Mouse (Mus musculus) CH12.LX (cell line): Measurements from ENCODE around the gene Tmeff2. TPM values are rescaled to one million over a fixed set of nuclear protein-coding genes. Genes with fewer than 3 reads are reported as not detected.

Experiments
- DNase-seq: peaks from one replicate; pipeline ENCODE4 v3.0.0-alpha.2; 2013; ENCODE audit errors: extremely low read depth
- H3K27ac ChIP-seq: 2 replicates; pipeline ENCODE4 v1.5.1; 2012; ENCODE audit warnings: low read depth, mild to moderate bottlenecking, control low read depth, moderate library complexity; ENCODE audit not compliant: insufficient read depth
- H3K27me3 ChIP-seq: replicated peaks from 2 replicates; pipeline ENCODE3; 2012; ENCODE audit warnings: inconsistent platforms
- H3K36me3 ChIP-seq, 2 experiments: replicated peaks in 1 of 2; 2 replicates each; pipeline versions ENCODE3 to v1.6.1; 2012; ENCODE audit warnings: inconsistent platforms in 1 of 2, low read length in 1 of 2, mild to moderate bottlenecking in 1 of 2, mixed read lengths in 1 of 2, moderate library complexity in 1 of 2; ENCODE audit not compliant: control insufficient read depth in 1 of 2, insufficient read depth in 1 of 2
- H3K4me1 ChIP-seq, 2 experiments: 2 replicates each; pipeline ENCODE4 v1.6.1; 2012; ENCODE audit warnings: inconsistent platforms in 1 of 2, moderate library complexity in 1 of 2; ENCODE audit not compliant: insufficient read depth in 2 of 2, control insufficient read depth in 1 of 2
- H3K4me2 ChIP-seq: 2 replicates; pipeline ENCODE4 v1.6.1; 2012; ENCODE audit warnings: low read depth, mild to moderate bottlenecking, control low read depth; ENCODE audit not compliant: poor library complexity, insufficient read depth, severe bottlenecking
- H3K4me3 ChIP-seq, 3 experiments: fragments of 150-350 bp in 1 of 3; sonication (generic) in 1 of 3; replicated peaks in 1 of 3; 2 replicates each; pipeline versions ENCODE3 to v1.5.1; 2011 to 2012; ENCODE audit warnings: low read depth in 2 of 3, low read length in 2 of 3, mild to moderate bottlenecking in 2 of 3, moderate library complexity in 2 of 3, control low read depth in 1 of 3, improper control_type of control experiment in 1 of 3, inconsistent platforms in 1 of 3, mixed read lengths in 1 of 3; ENCODE audit not compliant: poor library complexity in 1 of 3
- H3K79me2 ChIP-seq: replicated peaks from 2 replicates; pipeline ENCODE4 v1.6.1; 2012; ENCODE audit warnings: mild to moderate bottlenecking, moderate library complexity; ENCODE audit not compliant: control insufficient read depth, poor library complexity, insufficient read depth, severe bottlenecking; ENCODE audit errors: extremely low read depth
- H3K9ac ChIP-seq: 2 replicates; pipeline ENCODE4 v1.6.1; 2012; ENCODE audit warnings: low read depth, mild to moderate bottlenecking, control low read depth, moderate library complexity; ENCODE audit not compliant: insufficient read depth
- H3K9me3 ChIP-seq: replicated peaks from 2 replicates; pipeline ENCODE3; 2012; ENCODE audit warnings: low read length, inconsistent platforms, mixed read lengths
- BHLHE40 ChIP-seq: IDR thresholded peaks from 2 replicates; pipeline ENCODE4 v1.6.1; 2011; ENCODE audit warnings: mild to moderate bottlenecking, low read depth, low read length, improper control_type of control experiment
- CHD2 ChIP-seq: IDR thresholded peaks from 2 replicates; pipeline ENCODE4 v1.6.1; 2011; ENCODE audit warnings: low read length, improper control_type of control experiment
- E2F4 ChIP-seq: IDR thresholded peaks from 2 replicates; pipeline ENCODE4 v1.6.1; 2011; ENCODE audit warnings: low read depth, low read length, improper control_type of control experiment; ENCODE audit not compliant: insufficient replicate concordance
- EP300 ChIP-seq: IDR thresholded peaks from 2 replicates; pipeline ENCODE4 v1.6.1; 2011; ENCODE audit warnings: low read length, improper control_type of control experiment
- HCFC1 ChIP-seq: IDR thresholded peaks from 2 replicates; pipeline ENCODE4 v1.6.1; 2012; ENCODE audit warnings: low read depth, mild to moderate bottlenecking, inconsistent platforms, low read length, improper control_type of control experiment
- IRF4 ChIP-seq: IDR thresholded peaks from 2 replicates; pipeline ENCODE4 v1.6.1; 2014; ENCODE audit warnings: low read depth, mild to moderate bottlenecking, inconsistent platforms, low read length, improper control_type of control experiment
- KAT2A ChIP-seq: IDR thresholded peaks from 2 replicates; pipeline ENCODE4 v1.6.1; 2012; ENCODE audit warnings: low read length, improper control_type of control experiment, inconsistent platforms; ENCODE audit not compliant: insufficient replicate concordance
- MAX ChIP-seq: IDR thresholded peaks from 2 replicates; pipeline ENCODE4 v1.6.1; 2011; ENCODE audit warnings: low read length, improper control_type of control experiment
- MXI1 ChIP-seq: IDR thresholded peaks from 2 replicates; pipeline ENCODE4 v1.6.1; 2011; ENCODE audit warnings: mild to moderate bottlenecking, low read depth, low read length, improper control_type of control experiment
- NELFE ChIP-seq: IDR thresholded peaks from 2 replicates; pipeline ENCODE4 v1.6.1; 2011; ENCODE audit warnings: low read depth, low read length, improper control_type of control experiment
- PAX5 ChIP-seq: IDR thresholded peaks from 2 replicates; pipeline ENCODE4 v1.6.1; 2012; ENCODE audit warnings: low read length, inconsistent platforms, mixed read lengths
- POLR2A ChIP-seq: IDR thresholded peaks from 2 replicates; pipeline ENCODE4 v1.6.1; 2011; ENCODE audit warnings: low read depth, mild to moderate bottlenecking, improper control_type of control experiment, low read length
- SIN3A ChIP-seq: IDR thresholded peaks from 2 replicates; pipeline ENCODE4 v1.6.1; 2012; ENCODE audit warnings: low read length, improper control_type of control experiment, inconsistent platforms
- TCF12 ChIP-seq: IDR thresholded peaks from 2 replicates; pipeline ENCODE4 v1.6.1; 2014; ENCODE audit warnings: low read depth, mild to moderate bottlenecking, inconsistent platforms, low read length, improper control_type of control experiment
- USF1 ChIP-seq: IDR thresholded peaks from 2 replicates; pipeline ENCODE4 v1.6.1; 2014; ENCODE audit warnings: low read depth, mild to moderate bottlenecking, inconsistent platforms, low read length, improper control_type of control experiment
- ZNF384 ChIP-seq: IDR thresholded peaks from 2 replicates; pipeline ENCODE4 v1.6.1; 2012; ENCODE audit warnings: low read depth, low read length, improper control_type of control experiment, inconsistent platforms
- dilution Hi-C: fragments of 300-500 bp; cut with MboI; formaldehyde crosslinking; loops from 2 replicates; pipeline ENCODE4 v1.14.3; 2020; ENCODE audit warnings: low sequenced_read_pairs; ENCODE audit not compliant: extremely low pct_unique_long_range_greater_than_20kb, extremely low pct_ligation_motif_present
- in situ Hi-C: fragments of 300-500 bp; cut with MboI; formaldehyde crosslinking; loops from 3 replicates; pipeline ENCODE4 v1.14.3; 2019; ENCODE audit warnings: low sequenced_read_pairs, low pct_ligation_motif_present, low pct_unique_long_range_greater_than_20kb, mixed read lengths
- polyA plus RNA-seq: library from polyadenylated mRNA; unstranded; fragments of >175 nt; gene quantifications from 2 replicates; pipeline ENCODE4 v1.2.1, GENCODE M21; 2012; ENCODE audit warnings: low read depth; ENCODE audit not compliant: insufficient read length
- total RNA-seq, 2 experiments: library from RNA; depleted of rRNA; stranded (reverse); fragments of 300-350 nt in 1 of 2; fragments of >200 nt in 1 of 2; gene quantifications; 2 replicates each; pipeline ENCODE4 v1.2.3; 2012 to 2014

Gene Tmeff2
- total and polyA plus RNA-seq, 3 experiments, result not detected

- no peak overlapping the region for H3K4me2 ChIP-seq
- no peak for DNase-seq
- H3K9ac ChIP-seq, result no peak overlapping the region
- H3K27ac ChIP-seq, result no peak overlapping the region
- H3K79me2 ChIP-seq, result no peaks in the 10 kb centered on the region
- H3K9me3 ChIP-seq, result peaks cover 9% of the 10 kb centered on the region
- no peaks in the 10 kb centered on the region for H3K36me3 ChIP-seq
- dilution Hi-C loops, result no loop called here
- no peak overlapping the region for H3K4me3 ChIP-seq
- no peak for TF ChIP-seq PAX5
- no peak for TF ChIP-seq MAX
- TF ChIP-seq ZNF384, result no peak
- no peak for TF ChIP-seq MXI1
- TF ChIP-seq KAT2A, result no peak
- no peak for TF ChIP-seq NELFE
- no peak for TF ChIP-seq CHD2
- no peak for TF ChIP-seq E2F4
- no peak for TF ChIP-seq SIN3A
- no peak for TF ChIP-seq TCF12
- TF ChIP-seq POLR2A, result no peak
- H3K4me1 ChIP-seq, result no peaks in the 10 kb centered on the region
- no peaks in the 10 kb centered on the region for H3K27me3 ChIP-seq
- in situ Hi-C loops, result no loop called here
Observed at GRCm38 (mm10) chr1:50928776-50929175, 28.3 kb downstream of the Tmeff2 start.

GRCm38 (mm10) chr1:50935076-50935475 lies 34.6 kb downstream of the Tmeff2 start:
- H3K4me3 ChIP-seq, result no peak overlapping the region
- in situ Hi-C loops (no loop called here), dilution Hi-C loops (no loop called here)
- no peaks in the 10 kb centered on the region for H3K79me2 ChIP-seq
- no peaks in the 10 kb centered on the region for H3K27me3 ChIP-seq
- DNase-seq, result peak; percentile 14
- H3K9ac ChIP-seq, result no peak overlapping the region
- no peaks in the 10 kb centered on the region for H3K36me3 ChIP-seq
- H3K27ac ChIP-seq, result no peak overlapping the region
- no peak overlapping the region for H3K4me2 ChIP-seq
- TF ChIP-seq USF1 (no peak), EP300 (no peak), E2F4 (no peak), KAT2A (no peak), TCF12 (no peak), HCFC1 (no peak), BHLHE40 (no peak), ZNF384 (no peak), IRF4 (no peak)
- H3K9me3 ChIP-seq, result no peaks in the 10 kb centered on the region
- peaks cover 0 to 6% of the 10 kb centered on the region in 2 experiments; a peak in 2 of 4 replicates for H3K4me1 ChIP-seq
